Mouse (Mus musculus): Measurements from ENCODE around the gene Jazf1. TPM values are rescaled to one million over a fixed set of nuclear protein-coding genes. Genes with fewer than 3 reads are reported as not detected.

Jazf1 gene
- polyA plus RNA-seq, 1 experiment: 1.7 TPM

DNA sequence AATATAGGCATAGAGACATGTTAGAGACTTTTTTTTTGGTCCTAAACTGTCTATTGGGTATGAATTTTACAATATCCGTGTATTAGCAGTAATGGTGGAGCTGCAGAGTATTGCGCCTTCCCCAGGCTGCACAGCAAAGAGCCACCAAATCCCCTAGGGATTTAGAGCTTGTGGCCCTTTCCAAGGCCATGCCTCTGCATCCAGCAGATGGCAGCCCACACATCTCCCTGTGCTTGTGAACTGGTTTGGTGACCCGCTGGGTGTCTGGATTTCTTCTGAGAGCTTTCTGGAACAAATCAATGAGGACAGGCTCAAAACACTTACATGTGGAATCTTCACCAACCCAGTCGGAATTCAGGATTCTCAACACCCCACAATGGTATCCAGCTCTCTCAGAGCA lies 225.4 kb downstream of the Jazf1 start:
- TF ChIP-seq POLR2A (IDR thresholded peaks at IDR 0.05; ENCODE audit: insufficient read depth, low read length): no peak
- TF ChIP-seq CTCF (IDR thresholded peaks at IDR 0.05; ENCODE audit: low read depth, low read length): peak; percentile 27
- no peaks in the 10 kb centered on the region for H3K36me3 ChIP-seq (ENCODE audit: control insufficient read depth, insufficient read depth, low read length, poor library complexity, severe bottlenecking)
- no peak overlapping the region for H3K9ac ChIP-seq (ENCODE audit: low read depth, poor library complexity, severe bottlenecking)
- H3K9me3 ChIP-seq (replicated peaks; ENCODE audit: control insufficient read depth, insufficient read depth, low read length, poor library complexity, severe bottlenecking): no peaks in the 10 kb centered on the region
- no peak overlapping the region for H3K4me3 ChIP-seq (ENCODE audit: low read depth, low read length)
- H3K4me1 ChIP-seq (ENCODE audit: control insufficient read depth, insufficient read depth, low read length): peaks cover 2% of the 10 kb centered on the region
- H3K27me3 ChIP-seq (ENCODE audit: control insufficient read depth, insufficient read depth, low read length, poor library complexity, severe bottlenecking): no peaks in the 10 kb centered on the region
- no peak overlapping the region for H3K27ac ChIP-seq (ENCODE audit: insufficient read depth, low read length)

DNA sequence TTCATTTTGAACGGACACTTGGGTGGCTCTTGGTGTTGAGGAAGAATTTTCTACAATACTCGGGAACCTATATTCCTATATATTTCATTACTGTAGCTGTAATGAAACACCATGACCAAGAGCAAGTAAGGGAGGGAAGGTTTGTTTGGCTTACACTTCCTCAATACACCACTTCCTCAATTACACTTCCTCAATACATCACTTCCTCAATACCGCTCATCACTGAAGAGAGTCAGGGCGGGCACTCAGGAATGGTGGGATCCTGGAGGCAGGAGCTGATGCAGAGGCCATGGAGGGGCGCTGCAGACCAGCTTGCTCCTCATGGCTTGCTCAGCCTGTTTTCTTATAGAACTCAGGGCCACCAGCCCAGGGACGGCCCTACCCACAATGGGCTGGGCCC lies 225.8 kb downstream of the Jazf1 start:
- no peak overlapping the region for H3K4me3 ChIP-seq (ENCODE audit: low read depth, low read length)
- no peak overlapping the region for H3K27ac ChIP-seq (ENCODE audit: insufficient read depth, low read length)
- H3K27me3 ChIP-seq (ENCODE audit: control insufficient read depth, insufficient read depth, low read length, poor library complexity, severe bottlenecking): no peaks in the 10 kb centered on the region
- no peaks in the 10 kb centered on the region for H3K36me3 ChIP-seq (ENCODE audit: control insufficient read depth, insufficient read depth, low read length, poor library complexity, severe bottlenecking)
- peaks cover 2% of the 10 kb centered on the region for H3K4me1 ChIP-seq (ENCODE audit: control insufficient read depth, insufficient read depth, low read length)
- no peak for TF ChIP-seq POLR2A (IDR thresholded peaks at IDR 0.05; ENCODE audit: insufficient read depth, low read length)
- no peak for TF ChIP-seq CTCF (IDR thresholded peaks at IDR 0.05; ENCODE audit: low read depth, low read length)
- TF ChIP-seq EP300 (IDR thresholded peaks at IDR 0.05; ENCODE audit: insufficient read depth, low read depth, low read length): no peak
- no peak overlapping the region for H3K9ac ChIP-seq (ENCODE audit: low read depth, poor library complexity, severe bottlenecking)
- H3K9me3 ChIP-seq (replicated peaks; ENCODE audit: control insufficient read depth, insufficient read depth, low read length, poor library complexity, severe bottlenecking): no peaks in the 10 kb centered on the region

DNA sequence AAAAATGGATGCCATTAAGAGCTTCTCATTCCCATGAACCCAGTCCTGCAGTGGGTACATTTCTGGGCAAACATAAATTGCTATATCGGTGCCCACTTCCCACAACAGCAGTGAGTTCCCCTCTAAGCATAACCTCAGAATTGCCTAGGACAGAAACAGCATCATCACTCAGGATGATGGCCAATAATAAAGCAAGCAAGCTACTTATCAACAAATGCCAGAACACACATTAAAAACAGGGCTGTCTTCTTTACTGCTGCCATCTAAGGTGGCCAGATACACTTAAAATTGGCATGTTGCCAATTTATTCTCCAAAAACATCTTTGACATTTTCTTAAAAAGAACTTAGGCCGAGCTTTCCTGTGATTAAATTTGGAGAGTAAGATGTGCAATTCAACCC lies 226.8 kb downstream of the Jazf1 start:
- H3K9me3 ChIP-seq (replicated peaks; ENCODE audit: control insufficient read depth, insufficient read depth, low read length, poor library complexity, severe bottlenecking): no peaks in the 10 kb centered on the region
- peaks cover 2% of the 10 kb centered on the region for H3K4me1 ChIP-seq (ENCODE audit: control insufficient read depth, insufficient read depth, low read length)
- no peak overlapping the region for H3K9ac ChIP-seq (ENCODE audit: low read depth, poor library complexity, severe bottlenecking)
- H3K36me3 ChIP-seq (ENCODE audit: control insufficient read depth, insufficient read depth, low read length, poor library complexity, severe bottlenecking): no peaks in the 10 kb centered on the region
- H3K27me3 ChIP-seq (ENCODE audit: control insufficient read depth, insufficient read depth, low read length, poor library complexity, severe bottlenecking): no peaks in the 10 kb centered on the region
- H3K27ac ChIP-seq (ENCODE audit: insufficient read depth, low read length): no peak overlapping the region
- H3K4me3 ChIP-seq (ENCODE audit: low read depth, low read length): no peak overlapping the region
- TF ChIP-seq CTCF (IDR thresholded peaks at IDR 0.05; ENCODE audit: low read depth, low read length) (no peak), POLR2A (IDR thresholded peaks at IDR 0.05; ENCODE audit: insufficient read depth, low read length) (no peak), EP300 (IDR thresholded peaks at IDR 0.05; ENCODE audit: insufficient read depth, low read depth, low read length) (no peak)

DNA sequence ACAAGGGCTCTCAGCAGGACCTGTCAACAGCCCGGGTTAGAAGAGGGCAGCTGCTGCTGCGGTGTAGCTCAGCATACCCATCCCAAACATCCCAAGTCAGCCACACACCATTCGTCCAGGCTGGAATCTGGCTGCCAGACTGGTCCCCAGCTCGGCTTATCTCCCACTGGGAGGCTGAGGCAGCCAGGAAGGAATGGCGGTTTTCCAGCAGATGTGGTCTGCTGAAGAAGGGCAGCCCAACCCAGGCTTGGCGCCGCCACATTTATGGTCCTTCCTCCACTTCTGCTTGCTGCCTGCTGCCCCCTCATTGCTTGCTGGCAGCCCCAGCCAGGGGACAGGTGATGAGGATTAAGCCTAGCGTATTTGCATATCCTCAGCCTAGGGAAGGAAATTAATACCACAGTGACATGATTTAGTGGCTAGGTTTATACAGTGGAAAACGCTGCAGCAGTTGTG lies 227.8 kb downstream of the Jazf1 start:
- H3K27me3 ChIP-seq (ENCODE audit: control insufficient read depth, insufficient read depth, low read length, poor library complexity, severe bottlenecking): no peaks in the 10 kb centered on the region
- TF ChIP-seq CTCF (IDR thresholded peaks at IDR 0.05; ENCODE audit: low read depth, low read length) (no peak), POLR2A (IDR thresholded peaks at IDR 0.05; ENCODE audit: insufficient read depth, low read length) (no peak), EP300 (IDR thresholded peaks at IDR 0.05; ENCODE audit: insufficient read depth, low read depth, low read length) (no peak)
- no peaks in the 10 kb centered on the region for H3K36me3 ChIP-seq (ENCODE audit: control insufficient read depth, insufficient read depth, low read length, poor library complexity, severe bottlenecking)
- no peak overlapping the region for H3K9ac ChIP-seq (ENCODE audit: low read depth, poor library complexity, severe bottlenecking)
- H3K4me1 ChIP-seq (ENCODE audit: control insufficient read depth, insufficient read depth, low read length): peaks cover 2% of the 10 kb centered on the region
- no peak overlapping the region for H3K4me3 ChIP-seq (ENCODE audit: low read depth, low read length)
- no peak overlapping the region for H3K27ac ChIP-seq (ENCODE audit: insufficient read depth, low read length)
- no peaks in the 10 kb centered on the region for H3K9me3 ChIP-seq (replicated peaks; ENCODE audit: control insufficient read depth, insufficient read depth, low read length, poor library complexity, severe bottlenecking)

DNA sequence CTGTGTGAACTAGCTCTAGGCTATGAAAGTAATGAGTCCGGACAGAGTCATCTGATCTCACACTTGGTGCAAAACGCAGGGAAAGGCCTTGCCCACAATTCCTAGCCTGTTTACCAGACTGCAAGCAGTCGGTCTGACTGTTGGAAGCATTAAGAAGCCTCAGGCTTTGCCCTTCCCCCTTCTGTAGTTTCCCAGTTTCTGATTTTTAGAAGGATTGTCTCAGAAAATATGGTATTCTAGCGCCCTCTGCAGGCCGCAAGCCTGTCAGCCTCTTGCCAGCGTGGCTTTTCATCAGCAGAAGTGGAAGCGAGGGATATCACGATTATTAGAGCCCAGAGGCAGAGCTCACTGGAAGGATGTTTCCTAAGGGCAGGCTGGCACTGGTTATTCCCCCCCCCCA lies 229.7 kb downstream of the Jazf1 start:
- TF ChIP-seq POLR2A (IDR thresholded peaks at IDR 0.05; ENCODE audit: insufficient read depth, low read length) (no peak), CTCF (IDR thresholded peaks at IDR 0.05; ENCODE audit: low read depth, low read length) (peak; percentile 82)
- Histone ChIP-seq H3K4me3 (ENCODE audit: low read depth, low read length) (no peak overlapping the region), H3K36me3 (ENCODE audit: control insufficient read depth, insufficient read depth, low read length, poor library complexity, severe bottlenecking) (no peaks in the 10 kb centered on the region), H3K27ac (ENCODE audit: insufficient read depth, low read length) (no peak overlapping the region), H3K9ac (ENCODE audit: low read depth, poor library complexity, severe bottlenecking) (no peak overlapping the region), H3K4me1 (ENCODE audit: control insufficient read depth, insufficient read depth, low read length) (peaks cover 2% of the 10 kb centered on the region), H3K9me3 (replicated peaks; ENCODE audit: control insufficient read depth, insufficient read depth, low read length, poor library complexity, severe bottlenecking) (no peaks in the 10 kb centered on the region), H3K27me3 (ENCODE audit: control insufficient read depth, insufficient read depth, low read length, poor library complexity, severe bottlenecking) (no peaks in the 10 kb centered on the region)

DNA sequence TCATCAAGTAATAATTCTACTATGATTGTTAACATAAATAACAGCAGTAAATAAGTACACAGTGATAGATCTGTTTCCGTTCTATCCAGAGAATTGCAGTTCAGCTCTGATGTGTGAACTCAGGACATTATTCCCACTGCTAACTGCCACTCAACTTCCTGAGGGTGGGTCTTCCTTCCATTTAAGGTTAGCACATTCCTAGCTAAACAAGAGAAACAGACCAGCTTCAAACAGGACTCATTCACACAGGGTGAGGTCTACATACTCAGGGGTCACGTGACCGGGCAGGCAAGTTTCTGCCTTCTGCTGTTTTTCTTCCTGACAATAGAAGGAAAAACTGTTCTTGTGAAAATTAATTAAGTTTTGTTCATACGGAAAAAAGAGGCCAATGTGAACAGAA lies 230.6 kb downstream of the Jazf1 start:
- Histone ChIP-seq H3K9me3 (replicated peaks; ENCODE audit: control insufficient read depth, insufficient read depth, low read length, poor library complexity, severe bottlenecking) (no peaks in the 10 kb centered on the region), H3K27me3 (ENCODE audit: control insufficient read depth, insufficient read depth, low read length, poor library complexity, severe bottlenecking) (no peaks in the 10 kb centered on the region), H3K36me3 (ENCODE audit: control insufficient read depth, insufficient read depth, low read length, poor library complexity, severe bottlenecking) (no peaks in the 10 kb centered on the region), H3K4me1 (ENCODE audit: control insufficient read depth, insufficient read depth, low read length) (peaks cover 2% of the 10 kb centered on the region), H3K9ac (ENCODE audit: low read depth, poor library complexity, severe bottlenecking) (no peak overlapping the region), H3K4me3 (ENCODE audit: low read depth, low read length) (no peak overlapping the region), H3K27ac (ENCODE audit: insufficient read depth, low read length) (no peak overlapping the region)
- no peak for TF ChIP-seq POLR2A (IDR thresholded peaks at IDR 0.05; ENCODE audit: insufficient read depth, low read length)
- TF ChIP-seq EP300 (IDR thresholded peaks at IDR 0.05; ENCODE audit: insufficient read depth, low read depth, low read length): no peak
- no peak for TF ChIP-seq CTCF (IDR thresholded peaks at IDR 0.05; ENCODE audit: low read depth, low read length)
